Mouse (Mus musculus): ENCODE data around the gene Ndufaf2. TPM values are rescaled to one million over a fixed set of nuclear protein-coding genes. Genes with fewer than 3 reads are reported as not detected.

Gene Ndufaf2
- polyA plus RNA-seq, 1 experiment from 2014 or later = 59.3 TPM

- no peaks in the 10 kb centered on the region for H3K36me3 ChIP-seq
- no peak for ATAC-seq (ENCODE audit: insufficient number of reproducible peaks, low FRiP score, low TSS enrichment, low read depth)
- H3K4me3 ChIP-seq = no peak overlapping the region
- H3K4me1 ChIP-seq = peaks cover 12% of the 10 kb centered on the region
- no peak overlapping the region for H3K9ac ChIP-seq
- no peak overlapping the region for H3K27ac ChIP-seq
- 43% methylated on average over 11 of the region's 11 CpGs for WGBS
- no peaks in the 10 kb centered on the region for H3K27me3 ChIP-seq
- H3K9me3 ChIP-seq = no peaks in the 10 kb centered on the region
- H3K4me2 ChIP-seq = no peak overlapping the region
Measured at GRCm38 (mm10) chr13:107970422-107971142, 187.8 kb downstream of the Ndufaf2 start.

GRCm38 (mm10) chr13:107969961-107970391 lies 188.4 kb downstream of the Ndufaf2 start:
- Histone ChIP-seq H3K4me1 (peaks cover 12% of the 10 kb centered on the region), H3K36me3 (no peaks in the 10 kb centered on the region), H3K9me3 (no peaks in the 10 kb centered on the region), H3K27me3 (no peaks in the 10 kb centered on the region), H3K4me2 (no peak overlapping the region), H3K4me3 (no peak overlapping the region), H3K9ac (no peak overlapping the region), H3K27ac (no peak overlapping the region)
- no peak for ATAC-seq (ENCODE audit: insufficient number of reproducible peaks, low FRiP score, low TSS enrichment, low read depth)
- WGBS = 29% methylated on average over 7 of the region's 7 CpGs

DNA sequence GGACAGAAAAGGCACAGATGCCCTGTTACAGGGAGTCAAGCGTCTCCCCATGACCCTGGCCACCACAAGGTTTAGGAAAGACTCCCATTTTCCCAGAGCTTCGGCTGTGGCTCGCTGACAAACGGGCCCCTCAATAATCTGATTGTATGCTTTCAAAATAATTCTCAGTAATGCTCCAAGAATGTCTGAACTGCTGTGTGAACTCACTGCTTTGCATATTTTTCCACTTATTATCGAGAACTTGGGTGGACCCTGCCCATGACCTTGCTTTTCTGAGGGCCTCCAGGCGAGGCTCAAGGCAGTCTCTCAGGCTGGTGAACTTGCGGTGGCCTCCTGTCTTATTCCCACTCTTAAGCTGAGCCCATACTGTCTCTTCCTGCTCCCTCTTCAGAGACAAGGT lies 193.8 kb downstream of the Ndufaf2 start:
- H3K4me1 ChIP-seq = no peaks in the 10 kb centered on the region
- no peak overlapping the region for H3K4me3 ChIP-seq
- H3K9ac ChIP-seq = no peak overlapping the region
- WGBS = 61% methylated on average over 7 of the region's 7 CpGs
- H3K9me3 ChIP-seq = no peaks in the 10 kb centered on the region
- H3K4me2 ChIP-seq = no peak overlapping the region
- H3K27ac ChIP-seq = no peak overlapping the region
- ATAC-seq (ENCODE audit: insufficient number of reproducible peaks, low FRiP score, low TSS enrichment, low read depth) = no peak
- H3K27me3 ChIP-seq = no peaks in the 10 kb centered on the region
- H3K36me3 ChIP-seq = no peaks in the 10 kb centered on the region

- WGBS = 65% methylated on average over 11 of the region's 11 CpGs
- no peak overlapping the region for H3K4me3 ChIP-seq
- H3K27me3 ChIP-seq = no peaks in the 10 kb centered on the region
- no peak for ATAC-seq (ENCODE audit: insufficient number of reproducible peaks, low FRiP score, low TSS enrichment, low read depth)
- no peak overlapping the region for H3K4me2 ChIP-seq
- no peak overlapping the region for H3K9ac ChIP-seq
- H3K27ac ChIP-seq = no peak overlapping the region
- H3K36me3 ChIP-seq = no peaks in the 10 kb centered on the region
- H3K4me1 ChIP-seq = no peaks in the 10 kb centered on the region
- H3K9me3 ChIP-seq = no peaks in the 10 kb centered on the region
Measured at GRCm38 (mm10) chr13:107963471-107963870, 195.0 kb downstream of the Ndufaf2 start.

DNA sequence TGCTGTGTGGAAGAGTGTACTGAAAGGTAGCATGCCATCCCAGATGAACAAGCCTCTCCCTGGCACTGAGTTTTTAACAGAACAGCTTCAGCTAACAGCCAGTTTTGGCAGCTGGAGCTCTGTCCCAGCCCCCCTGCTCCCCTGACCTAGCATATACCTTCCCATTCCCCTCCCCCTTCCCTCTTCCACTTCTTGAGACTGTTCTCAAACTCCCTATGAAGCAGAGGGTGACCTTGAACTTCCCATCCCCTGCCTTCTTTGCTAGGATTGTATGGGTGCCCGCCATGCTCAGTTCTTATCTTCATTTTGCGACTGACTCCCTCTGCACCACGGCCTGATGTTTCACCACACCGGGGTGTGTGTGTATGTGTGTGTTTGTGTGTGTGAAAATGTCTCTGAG lies 195.7 kb downstream of the Ndufaf2 start:
- Histone ChIP-seq H3K27ac (no peak overlapping the region), H3K9ac (no peak overlapping the region), H3K36me3 (no peaks in the 10 kb centered on the region), H3K4me3 (no peak overlapping the region), H3K4me2 (no peak overlapping the region), H3K27me3 (no peaks in the 10 kb centered on the region), H3K4me1 (no peaks in the 10 kb centered on the region), H3K9me3 (no peaks in the 10 kb centered on the region)
- 67% methylated on average over 4 of the region's 4 CpGs for WGBS
- ATAC-seq (ENCODE audit: insufficient number of reproducible peaks, low FRiP score, low TSS enrichment, low read depth) = no peak

DNA sequence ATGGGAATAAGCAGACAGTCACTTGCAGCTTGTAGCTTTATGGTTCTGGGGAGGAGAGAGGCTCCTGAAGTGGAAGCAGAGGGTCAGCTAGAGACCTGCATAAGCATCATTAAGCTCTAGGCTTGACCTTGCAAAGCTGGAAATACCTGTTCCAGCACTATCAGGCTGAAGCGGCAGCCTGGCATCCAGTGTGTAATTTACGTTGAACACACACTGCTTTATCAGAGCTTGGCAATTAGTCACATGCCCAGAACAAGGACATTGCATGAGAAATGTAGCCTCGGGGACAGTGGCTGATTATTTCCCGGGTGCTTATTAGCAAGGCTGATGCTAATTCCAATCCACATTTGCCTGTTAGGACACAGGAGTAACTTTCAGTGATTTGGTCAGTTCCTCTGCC lies 196.5 kb downstream of the Ndufaf2 start:
- no peak overlapping the region for H3K27ac ChIP-seq

DNA sequence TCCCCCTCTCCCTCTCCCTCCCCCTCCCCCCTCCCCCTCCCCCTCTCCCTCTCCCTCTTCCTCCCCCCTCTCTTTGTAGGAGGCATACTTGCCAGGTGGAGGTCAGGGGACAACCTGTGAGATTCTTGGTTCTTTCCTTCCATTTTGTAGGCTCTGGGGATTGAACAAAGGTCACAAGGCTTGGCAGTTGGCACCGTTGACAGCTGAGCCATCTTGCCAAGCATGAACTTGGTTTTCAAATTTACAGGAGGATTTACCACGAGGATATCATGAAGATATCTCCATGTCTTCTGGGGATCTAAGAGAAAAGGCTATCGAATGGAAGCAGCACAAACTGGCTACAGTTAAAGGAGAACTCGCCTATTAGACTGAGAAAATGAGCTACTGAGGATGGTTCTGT lies 196.9 kb downstream of the Ndufaf2 start:
- Histone ChIP-seq H3K9me3 (no peaks in the 10 kb centered on the region), H3K27ac (no peak overlapping the region), H3K9ac (no peak overlapping the region), H3K27me3 (no peaks in the 10 kb centered on the region), H3K4me1 (no peaks in the 10 kb centered on the region), H3K36me3 (no peaks in the 10 kb centered on the region), H3K4me3 (no peak overlapping the region), H3K4me2 (no peak overlapping the region)
- no peak for ATAC-seq (ENCODE audit: insufficient number of reproducible peaks, low FRiP score, low TSS enrichment, low read depth)
- WGBS = 69% methylated on average over 4 of the region's 4 CpGs

More for the DNA sequence above, 196.5 kb downstream of the Ndufaf2 start:
- WGBS = 45% methylated on average over 4 of the region's 4 CpGs
- no peak overlapping the region for H3K9ac ChIP-seq
- H3K4me1 ChIP-seq = no peaks in the 10 kb centered on the region
- no peak overlapping the region for H3K4me3 ChIP-seq
- H3K4me2 ChIP-seq = no peak overlapping the region
- H3K9me3 ChIP-seq = no peaks in the 10 kb centered on the region
- no peaks in the 10 kb centered on the region for H3K36me3 ChIP-seq
- ATAC-seq (ENCODE audit: insufficient number of reproducible peaks, low FRiP score, low TSS enrichment, low read depth) = no peak
- no peaks in the 10 kb centered on the region for H3K27me3 ChIP-seq

- Histone ChIP-seq H3K36me3 (no peaks in the 10 kb centered on the region), H3K4me3 (no peak overlapping the region), H3K27ac (no peak overlapping the region), H3K9me3 (no peaks in the 10 kb centered on the region), H3K9ac (no peak overlapping the region), H3K4me1 (peaks cover 6% of the 10 kb centered on the region), H3K4me2 (no peak overlapping the region), H3K27me3 (no peaks in the 10 kb centered on the region)
- WGBS = 85% methylated on average over 5 of the region's 5 CpGs
- ATAC-seq (ENCODE audit: insufficient number of reproducible peaks, low FRiP score, low TSS enrichment, low read depth) = no peak
Measured at GRCm38 (mm10) chr13:107960549-107960948, 197.9 kb downstream of the Ndufaf2 start.

- Histone ChIP-seq H3K9me3 (no peaks in the 10 kb centered on the region), H3K27ac (no peak overlapping the region), H3K4me1 (peaks cover 6% of the 10 kb centered on the region), H3K27me3 (no peaks in the 10 kb centered on the region), H3K4me3 (no peak overlapping the region), H3K9ac (no peak overlapping the region), H3K4me2 (no peak overlapping the region), H3K36me3 (no peaks in the 10 kb centered on the region)
- 80% methylated on average over 4 of the region's 4 CpGs for WGBS
- no peak for ATAC-seq (ENCODE audit: insufficient number of reproducible peaks, low FRiP score, low TSS enrichment, low read depth)
Measured at GRCm38 (mm10) chr13:107959891-107960290, 198.5 kb downstream of the Ndufaf2 start.

DNA sequence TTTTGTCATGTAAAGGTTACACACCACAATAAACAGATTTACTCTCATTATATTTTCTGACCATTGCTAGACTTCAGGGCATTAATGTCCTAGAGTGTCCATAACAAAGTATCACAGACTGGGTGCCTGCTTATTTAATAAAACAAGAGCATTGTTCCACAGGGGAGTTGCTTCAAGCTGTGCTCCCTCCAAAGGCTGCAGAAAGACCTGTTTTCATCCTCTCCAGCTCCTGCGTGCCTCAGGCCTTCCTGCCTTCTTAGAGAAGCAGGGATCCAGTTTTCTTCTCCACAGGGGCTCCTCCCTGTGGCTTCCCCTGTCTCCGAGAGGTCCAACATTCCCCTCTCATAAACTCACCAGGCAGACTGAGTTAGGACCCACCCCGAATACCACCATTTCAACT lies 202.2 kb downstream of the Ndufaf2 start:
- H3K36me3 ChIP-seq = no peaks in the 10 kb centered on the region
- H3K9me3 ChIP-seq = no peaks in the 10 kb centered on the region
- H3K4me3 ChIP-seq = no peak overlapping the region
- H3K4me2 ChIP-seq = no peak overlapping the region
- peaks cover 14% of the 10 kb centered on the region for H3K4me1 ChIP-seq
- 0 out of 2 replicates have a peak overlapping the region, but pooled peaks have one; percentile 27 for H3K27ac ChIP-seq
- H3K27me3 ChIP-seq = no peaks in the 10 kb centered on the region
- 18% methylated on average over 3 of the region's 3 CpGs for WGBS
- no peak for ATAC-seq (ENCODE audit: insufficient number of reproducible peaks, low FRiP score, low TSS enrichment, low read depth)
- H3K9ac ChIP-seq = no peak overlapping the region

GRCm38 (mm10) chr13:107955327-107956110 lies 202.9 kb downstream of the Ndufaf2 start:
- 29% methylated on average over 13 of the region's 18 CpGs for WGBS
- ATAC-seq (ENCODE audit: insufficient number of reproducible peaks, low FRiP score, low TSS enrichment, low read depth) = 0 out of 2 replicates have a peak, but pooled peaks have one; percentile 14
- peaks cover 14% of the 10 kb centered on the region for H3K4me1 ChIP-seq
- no peak overlapping the region for H3K4me3 ChIP-seq
- H3K4me2 ChIP-seq = no peak overlapping the region
- no peak overlapping the region for H3K9ac ChIP-seq
- H3K27me3 ChIP-seq = no peaks in the 10 kb centered on the region
- no peaks in the 10 kb centered on the region for H3K9me3 ChIP-seq
- no peaks in the 10 kb centered on the region for H3K36me3 ChIP-seq
- H3K27ac ChIP-seq = no peak overlapping the region

Data from limb, embryonic 15.5 days (tissue).